Mouse (Mus musculus): ENCODE results near the gene Gm10570.

Gm10570 gene

GRCm38 (mm10) chr4:130308231-130309081, at the start of gene Gm10570, which contains the start of gene Fabp3:
Gene Gm10570, minus strand, starts transcription at chr4:130308674.
Gene Fabp3, plus strand, starts transcription at chr4:130308595.
- in situ Hi-C loops (cut with MseI, MboI) = no loop called here

GRCm38 (mm10) chr4:130357946-130358345, 49.5 kb upstream of the Gm10570 start:
- in situ Hi-C loops (cut with MseI, MboI) = no loop called here

- in situ Hi-C loops (cut with MseI, MboI) = no loop called here
These were observed 44.1 kb upstream of the Gm10570 start for GRCm38 (mm10) chr4:130352588-130352987.

- in situ Hi-C loops (cut with MseI, MboI) = no loop called here
These were observed 42.4 kb upstream of the Gm10570 start for GRCm38 (mm10) chr4:130350690-130351422.

GRCm38 (mm10) chr4:130349666-130350065, 41.2 kb upstream of the Gm10570 start:
- in situ Hi-C loops (cut with MseI, MboI) = no loop called here

- in situ Hi-C loops (cut with MseI, MboI) = no loop called here
These were observed 33.2 kb upstream of the Gm10570 start for GRCm38 (mm10) chr4:130341691-130342090.

GRCm38 (mm10) chr4:130335867-130336266, 27.4 kb upstream of the Gm10570 start:
- in situ Hi-C loops (cut with MseI, MboI) = no loop called here

- in situ Hi-C loops (cut with MseI, MboI) = no loop called here
These were observed 18.9 kb upstream of the Gm10570 start for GRCm38 (mm10) chr4:130327366-130327765.

GRCm38 (mm10) chr4:130325446-130325845, 17.0 kb upstream of the Gm10570 start:
- in situ Hi-C loops (cut with MseI, MboI) = no loop called here

- in situ Hi-C loops (cut with MseI, MboI) = no loop called here
These were observed 15.1 kb upstream of the Gm10570 start for GRCm38 (mm10) chr4:130323607-130324006.

- in situ Hi-C loops (cut with MseI, MboI) = no loop called here
These were observed 14.7 kb upstream of the Gm10570 start for GRCm38 (mm10) chr4:130323165-130323564.

- in situ Hi-C loops (cut with MseI, MboI) = no loop called here
These were observed 14.1 kb upstream of the Gm10570 start for GRCm38 (mm10) chr4:130322567-130322966.

GRCm38 (mm10) chr4:130321640-130322039, 13.2 kb upstream of the Gm10570 start:
- in situ Hi-C loops (cut with MseI, MboI) = no loop called here

- in situ Hi-C loops (cut with MseI, MboI) = no loop called here
These were observed 11.1 kb upstream of the Gm10570 start for GRCm38 (mm10) chr4:130319564-130319963.

GRCm38 (mm10) chr4:130318122-130318521, 9.6 kb upstream of the Gm10570 start:
- in situ Hi-C loops (cut with MseI, MboI) = no loop called here

- in situ Hi-C loops (cut with MseI, MboI) = no loop called here
These were observed 8.2 kb upstream of the Gm10570 start for GRCm38 (mm10) chr4:130316691-130317090.

GRCm38 (mm10) chr4:130315771-130316527, 7.5 kb upstream of the Gm10570 start:
- in situ Hi-C loops (cut with MseI, MboI) = no loop called here

GRCm38 (mm10) chr4:130313552-130313951, 5.1 kb upstream of the Gm10570 start:
- in situ Hi-C loops (cut with MseI, MboI) = no loop called here

- in situ Hi-C loops (cut with MseI, MboI) = no loop called here
These were observed 4.1 kb upstream of the Gm10570 start for GRCm38 (mm10) chr4:130312526-130312925.

- in situ Hi-C loops (cut with MseI, MboI) = no loop called here
These were observed 780 bp upstream of the Gm10570 start for GRCm38 (mm10) chr4:130309254-130309653.

- in situ Hi-C loops (cut with MseI, MboI) = no loop called here
These were observed 633 bp downstream of the Gm10570 start for GRCm38 (mm10) chr4:130307851-130308230.

Data from mouse trophoblast stem cell (cell line).